ENCODE assay signal across 17 mouse cellular contexts in genomic region chr16:8584248-8584647, GRCm38 (mm10).
"Had no signal": no experiment of that assay in that cellular context is flagged by ENCODE, and none has a peak within 500 bp of the region (broad histone marks: within the 10 kb centered on the region; RNA-seq: fewer than 3 reads in every experiment).

No protein-coding gene starts in this region.

- ATAC-seq: intestine, embryonic 15.5 days; liver, postnatal 0 days; midbrain, embryonic 13.5 days had no signal

- H3K9me3 ChIP-seq: liver, embryonic 13.5 days; lung, embryonic 15.5 days; midbrain, embryonic 13.5 days had no signal

- H3K9ac ChIP-seq: intestine, embryonic 15.5 days; limb, embryonic 12.5 days; liver, embryonic 13.5 days; liver, postnatal 0 days; lung, embryonic 15.5 days; midbrain, embryonic 13.5 days had no signal

- H3K4me1 ChIP-seq: intestine, embryonic 15.5 days; limb, embryonic 12.5 days; lung, embryonic 15.5 days; midbrain, embryonic 13.5 days had no signal

- H3K27ac ChIP-seq: intestine, embryonic 15.5 days; layer of hippocampus, adult 2 months; limb, embryonic 12.5 days; liver, embryonic 13.5 days; lung, embryonic 15.5 days; macrophage; midbrain, embryonic 13.5 days; stomach, postnatal 0 days had no signal

- H3K27me3 ChIP-seq: intestine, embryonic 15.5 days; limb, embryonic 12.5 days; liver, embryonic 13.5 days; lung, embryonic 15.5 days; midbrain, embryonic 13.5 days had no signal

- DNase-seq: kidney, adult 18-20 months; kidney, postnatal 10 days; kidney, postnatal 4 days; liver; liver, embryonic 13.5 days; liver, postnatal 0 days; lung, postnatal 14 days; right cerebral cortex, adult 18-20 months; right cerebral cortex, postnatal 25 days; thymus, postnatal 36 days had no signal

- H3K4me2 ChIP-seq: intestine, embryonic 15.5 days; limb, embryonic 12.5 days; liver, embryonic 13.5 days; lung, embryonic 15.5 days; midbrain, embryonic 13.5 days had no signal

- H3K4me3 ChIP-seq: intestine, embryonic 15.5 days; layer of hippocampus, adult 2 months; limb, embryonic 12.5 days; liver, embryonic 13.5 days; lung, embryonic 15.5 days; midbrain, embryonic 13.5 days had no signal
